Mouse (Mus musculus): Measurements from ENCODE around the gene Gm47791.

DNA sequence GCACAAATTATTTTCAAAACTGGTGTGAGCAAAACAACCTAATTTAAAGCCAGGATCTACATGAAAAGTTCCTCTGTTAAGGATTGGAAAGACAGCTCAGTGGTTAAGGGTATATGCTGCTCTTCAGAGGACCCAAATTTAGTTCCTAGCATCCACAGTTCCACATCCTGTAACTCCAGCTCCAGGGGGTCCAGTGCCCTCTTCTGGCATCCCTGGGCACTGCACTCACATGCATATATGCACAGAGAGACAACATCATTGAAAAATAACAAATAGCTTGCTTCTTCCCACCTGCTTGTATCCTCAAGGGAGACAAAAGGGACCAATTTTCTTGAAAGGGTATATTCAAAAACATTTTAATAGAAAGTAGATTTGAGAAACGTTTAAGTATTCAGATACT lies 8.8 kb downstream of the Gm47791 start:
- TF ChIP-seq CTCF (IDR thresholded peaks at IDR 0.05; ENCODE audit: low read depth) (peak; percentile 57), EP300 (IDR thresholded peaks at IDR 0.05; ENCODE audit: low read depth) (no peak)

Measured in liver, embryonic 14.5 days (tissue).